Mouse (Mus musculus): Measurements from ENCODE around the gene Lingo2. TPM values are rescaled to one million over a fixed set of nuclear protein-coding genes. Genes with fewer than 3 reads are reported as not detected.

Lingo2 gene
- polyA plus RNA-seq, 1 experiment from 2014 or later: 38.5 TPM

- ATAC-seq (ENCODE audit: low FRiP score, low TSS enrichment) (no peak), DNase-seq (no peak)
- Histone ChIP-seq H3K27me3 (ENCODE audit: control insufficient read depth, insufficient read depth, low read length) (no peaks in the 10 kb centered on the region), H3K9ac (replicated peaks; ENCODE audit: low read length) (no peak overlapping the region), H3K4me1 (ENCODE audit: control insufficient read depth, insufficient read depth, low read length) (no peaks in the 10 kb centered on the region), H3K9me3 (ENCODE audit: control insufficient read depth, low read length) (no peaks in the 10 kb centered on the region), H3K36me3 (ENCODE audit: control insufficient read depth, insufficient read depth, low read length) (no peaks in the 10 kb centered on the region), H3K4me2 (ENCODE audit: low read length) (no peak overlapping the region), H3K4me3 (replicated peaks; ENCODE audit: low read depth, low read length) (no peak overlapping the region), H3K27ac (replicated peaks; ENCODE audit: low read depth, low read length) (no peak overlapping the region)
These were observed 76.8 kb downstream of the Lingo2 start for GRCm38 (mm10) chr4:36874781-36875180.

- Histone ChIP-seq H3K4me3 (replicated peaks; ENCODE audit: low read depth, low read length) (no peak overlapping the region), H3K9ac (replicated peaks; ENCODE audit: low read length) (no peak overlapping the region), H3K27me3 (ENCODE audit: control insufficient read depth, insufficient read depth, low read length) (no peaks in the 10 kb centered on the region), H3K4me1 (ENCODE audit: control insufficient read depth, insufficient read depth, low read length) (no peaks in the 10 kb centered on the region), H3K27ac (replicated peaks; ENCODE audit: low read depth, low read length) (no peak overlapping the region), H3K36me3 (ENCODE audit: control insufficient read depth, insufficient read depth, low read length) (no peaks in the 10 kb centered on the region), H3K4me2 (ENCODE audit: low read length) (no peak overlapping the region), H3K9me3 (ENCODE audit: control insufficient read depth, low read length) (no peaks in the 10 kb centered on the region)
- ATAC-seq (ENCODE audit: low FRiP score, low TSS enrichment) (no peak), DNase-seq (no peak)
These were observed 126.6 kb downstream of the Lingo2 start for GRCm38 (mm10) chr4:36824982-36825381.

- ATAC-seq (ENCODE audit: low FRiP score, low TSS enrichment): no peak
- H3K9ac ChIP-seq (replicated peaks; ENCODE audit: low read length): no peak overlapping the region
- no peak overlapping the region for H3K4me3 ChIP-seq (replicated peaks; ENCODE audit: low read depth, low read length)
- no peak for DNase-seq
- H3K4me1 ChIP-seq (ENCODE audit: control insufficient read depth, insufficient read depth, low read length): no peaks in the 10 kb centered on the region
- no peaks in the 10 kb centered on the region for H3K9me3 ChIP-seq (ENCODE audit: control insufficient read depth, low read length)
- no peaks in the 10 kb centered on the region for H3K27me3 ChIP-seq (ENCODE audit: control insufficient read depth, insufficient read depth, low read length)
- no peak overlapping the region for H3K27ac ChIP-seq (replicated peaks; ENCODE audit: low read depth, low read length)
- no peak overlapping the region for H3K4me2 ChIP-seq (ENCODE audit: low read length)
- H3K36me3 ChIP-seq (ENCODE audit: control insufficient read depth, insufficient read depth, low read length): no peaks in the 10 kb centered on the region
These were observed 129.6 kb downstream of the Lingo2 start for GRCm38 (mm10) chr4:36821914-36822313.

- Histone ChIP-seq H3K27me3 (ENCODE audit: control insufficient read depth, insufficient read depth, low read length) (no peaks in the 10 kb centered on the region), H3K36me3 (ENCODE audit: control insufficient read depth, insufficient read depth, low read length) (no peaks in the 10 kb centered on the region), H3K4me2 (ENCODE audit: low read length) (no peak overlapping the region), H3K9ac (replicated peaks; ENCODE audit: low read length) (no peak overlapping the region), H3K4me3 (replicated peaks; ENCODE audit: low read depth, low read length) (no peak overlapping the region), H3K9me3 (ENCODE audit: control insufficient read depth, low read length) (0 out of 2 replicates have a peak, but pooled peaks cover 3% of the 10 kb centered on the region), H3K27ac (replicated peaks; ENCODE audit: low read depth, low read length) (no peak overlapping the region), H3K4me1 (ENCODE audit: control insufficient read depth, insufficient read depth, low read length) (no peaks in the 10 kb centered on the region)
- 95% methylated on average over 4 of the region's 4 CpGs for WGBS
- ATAC-seq (ENCODE audit: low FRiP score, low TSS enrichment) (no peak), DNase-seq (no peak)
These were observed 176.5 kb downstream of the Lingo2 start for GRCm38 (mm10) chr4:36775088-36775487.

- Histone ChIP-seq H3K9ac (replicated peaks; ENCODE audit: low read length) (no peak overlapping the region), H3K4me1 (ENCODE audit: control insufficient read depth, insufficient read depth, low read length) (0 out of 2 replicates have a peak, but pooled peaks cover 4% of the 10 kb centered on the region), H3K36me3 (ENCODE audit: control insufficient read depth, insufficient read depth, low read length) (no peaks in the 10 kb centered on the region), H3K27me3 (ENCODE audit: control insufficient read depth, insufficient read depth, low read length) (no peaks in the 10 kb centered on the region), H3K4me3 (replicated peaks; ENCODE audit: low read depth, low read length) (no peak overlapping the region), H3K27ac (replicated peaks; ENCODE audit: low read depth, low read length) (no peak overlapping the region), H3K4me2 (ENCODE audit: low read length) (no peak overlapping the region), H3K9me3 (ENCODE audit: control insufficient read depth, low read length) (no peaks in the 10 kb centered on the region)
- DNase-seq: peak; percentile 24
- WGBS: 63% methylated on average over 2 of the region's 2 CpGs
- ATAC-seq (ENCODE audit: low FRiP score, low TSS enrichment): no peak
These were observed 220.9 kb downstream of the Lingo2 start for GRCm38 (mm10) chr4:36730691-36731090.

- no peak overlapping the region for H3K4me2 ChIP-seq (ENCODE audit: low read length)
- DNase-seq (no peak), ATAC-seq (ENCODE audit: low FRiP score, low TSS enrichment) (no peak)
- no peaks in the 10 kb centered on the region for H3K4me1 ChIP-seq (ENCODE audit: control insufficient read depth, insufficient read depth, low read length)
- no peaks in the 10 kb centered on the region for H3K36me3 ChIP-seq (ENCODE audit: control insufficient read depth, insufficient read depth, low read length)
- H3K27me3 ChIP-seq (ENCODE audit: control insufficient read depth, insufficient read depth, low read length): no peaks in the 10 kb centered on the region
- H3K9me3 ChIP-seq (ENCODE audit: control insufficient read depth, low read length): no peaks in the 10 kb centered on the region
- H3K4me3 ChIP-seq (replicated peaks; ENCODE audit: low read depth, low read length): no peak overlapping the region
- no peak overlapping the region for H3K9ac ChIP-seq (replicated peaks; ENCODE audit: low read length)
- WGBS: 89% methylated on average over 1 of the region's 1 CpGs
- H3K27ac ChIP-seq (replicated peaks; ENCODE audit: low read depth, low read length): no peak overlapping the region
These were observed 235.1 kb downstream of the Lingo2 start for GRCm38 (mm10) chr4:36716411-36716810.

- no peak overlapping the region for H3K4me2 ChIP-seq (ENCODE audit: low read length)
- H3K9ac ChIP-seq (replicated peaks; ENCODE audit: low read length): no peak overlapping the region
- ATAC-seq (ENCODE audit: low FRiP score, low TSS enrichment) (no peak), DNase-seq (no peak)
- no peaks in the 10 kb centered on the region for H3K9me3 ChIP-seq (ENCODE audit: control insufficient read depth, low read length)
- no peaks in the 10 kb centered on the region for H3K36me3 ChIP-seq (ENCODE audit: control insufficient read depth, insufficient read depth, low read length)
- H3K27ac ChIP-seq (replicated peaks; ENCODE audit: low read depth, low read length): no peak overlapping the region
- H3K4me3 ChIP-seq (replicated peaks; ENCODE audit: low read depth, low read length): no peak overlapping the region
- 84% methylated on average over 3 of the region's 3 CpGs for WGBS
- no peaks in the 10 kb centered on the region for H3K27me3 ChIP-seq (ENCODE audit: control insufficient read depth, insufficient read depth, low read length)
- H3K4me1 ChIP-seq (ENCODE audit: control insufficient read depth, insufficient read depth, low read length): no peaks in the 10 kb centered on the region
These were observed 252.7 kb downstream of the Lingo2 start for GRCm38 (mm10) chr4:36698888-36699287.

GRCm38 (mm10) chr4:36696810-36697209, 254.7 kb downstream of the Lingo2 start:
- DNase-seq: no peak
- Histone ChIP-seq H3K27ac (replicated peaks; ENCODE audit: low read depth, low read length) (no peak overlapping the region), H3K4me2 (ENCODE audit: low read length) (no peak overlapping the region), H3K36me3 (ENCODE audit: control insufficient read depth, insufficient read depth, low read length) (no peaks in the 10 kb centered on the region), H3K9ac (replicated peaks; ENCODE audit: low read length) (no peak overlapping the region), H3K9me3 (ENCODE audit: control insufficient read depth, low read length) (no peaks in the 10 kb centered on the region), H3K4me1 (ENCODE audit: control insufficient read depth, insufficient read depth, low read length) (no peaks in the 10 kb centered on the region), H3K4me3 (replicated peaks; ENCODE audit: low read depth, low read length) (no peak overlapping the region), H3K27me3 (ENCODE audit: control insufficient read depth, insufficient read depth, low read length) (no peaks in the 10 kb centered on the region)
- 98% methylated on average over 2 of the region's 2 CpGs for whole genome bisulfite sequencing
- no peak for ATAC-seq (ENCODE audit: low FRiP score, low TSS enrichment)

GRCm38 (mm10) chr4:36659920-36660319, 291.6 kb downstream of the Lingo2 start:
- 87% methylated on average over 2 of the region's 2 CpGs for WGBS
- no peak overlapping the region for H3K9ac ChIP-seq (replicated peaks; ENCODE audit: low read length)
- H3K4me1 ChIP-seq (ENCODE audit: control insufficient read depth, insufficient read depth, low read length): no peaks in the 10 kb centered on the region
- no peak overlapping the region for H3K27ac ChIP-seq (replicated peaks; ENCODE audit: low read depth, low read length)
- ATAC-seq (ENCODE audit: low FRiP score, low TSS enrichment): no peak
- DNase-seq: no peak
- no peak overlapping the region for H3K4me3 ChIP-seq (replicated peaks; ENCODE audit: low read depth, low read length)
- no peaks in the 10 kb centered on the region for H3K36me3 ChIP-seq (ENCODE audit: control insufficient read depth, insufficient read depth, low read length)
- H3K4me2 ChIP-seq (ENCODE audit: low read length): no peak overlapping the region
- H3K27me3 ChIP-seq (ENCODE audit: control insufficient read depth, insufficient read depth, low read length): no peaks in the 10 kb centered on the region
- H3K9me3 ChIP-seq (ENCODE audit: control insufficient read depth, low read length): no peaks in the 10 kb centered on the region

Data from midbrain, embryonic 14.5 days (tissue).